Mouse (Mus musculus): ENCODE measurements around the gene Syndig1l. TPM values are rescaled to one million over a fixed set of nuclear protein-coding genes. Genes with fewer than 3 reads are reported as not detected.

Syndig1l gene
- polyA plus RNA-seq (2021; fragmentation: Nextera tagmentation): 1.1 and 1.4 TPM in 2 replicates
- long read RNA-seq, experiment 1, partial matches to known transcripts: 3 of 5 reads
- long read RNA-seq, experiment 1, other reads (novel, unspliced or antisense): 0 of 5 reads
- long read RNA-seq, experiment 2, transcript Syndig1l-201 (4 exons, 2,524 nt): major isoform, 8 of 15 reads
- long read RNA-seq, experiment 2, partial matches to known transcripts: 0 of 15 reads
- long read RNA-seq, experiment 2, other reads (novel, unspliced or antisense): 5 of 15 reads

GRCm38 (mm10) chr12:84698319-84699081 lies at the start of gene Syndig1l:
Gene Syndig1l (minus strand): TSS chr12:84698831.

GRCm38 (mm10) chr12:84640654-84641053 lies 58.0 kb downstream of the Syndig1l start, which contains the start of gene Vrtn:
Gene Vrtn (plus strand): TSS chr12:84641019.

Other genes with a start within 250 kb of the Syndig1l start
- gene Aldh6a1, start 247.8 kb downstream of the Syndig1l start, polyA plus RNA-seq (2021; fragmentation: Nextera tagmentation): 61.7 and 75.7 TPM in 2 replicates
- gene Lin52, start 247.4 kb downstream of the Syndig1l start, polyA plus RNA-seq (2021; fragmentation: Nextera tagmentation): 39.6 and 39.7 TPM in 2 replicates
- gene Vsx2, start 129.1 kb downstream of the Syndig1l start, polyA plus RNA-seq (2021; fragmentation: Nextera tagmentation): 0.06 TPM in 1 of 2 replicates, not detected in the other
- gene Abcd4, start 81.4 kb downstream of the Syndig1l start, polyA plus RNA-seq (2021; fragmentation: Nextera tagmentation): 8.9 and 9.9 TPM in 2 replicates
- gene Vrtn, start 57.8 kb downstream of the Syndig1l start, polyA plus RNA-seq (2021; fragmentation: Nextera tagmentation): 0.09 TPM in 1 of 2 replicates, not detected in the other
- 61.3 and 83.7 TPM in 2 replicates for gene Npc2, start 74.3 kb upstream of the Syndig1l start, polyA plus RNA-seq (2021; fragmentation: Nextera tagmentation)
- gene Isca2, start 74.4 kb upstream of the Syndig1l start, polyA plus RNA-seq (2021; fragmentation: Nextera tagmentation): 118 and 129 TPM in 2 replicates
- gene Ltbp2, start 177.7 kb upstream of the Syndig1l start, polyA plus RNA-seq (2021; fragmentation: Nextera tagmentation): not detected in 2 replicates